In the genomic region with DNA sequence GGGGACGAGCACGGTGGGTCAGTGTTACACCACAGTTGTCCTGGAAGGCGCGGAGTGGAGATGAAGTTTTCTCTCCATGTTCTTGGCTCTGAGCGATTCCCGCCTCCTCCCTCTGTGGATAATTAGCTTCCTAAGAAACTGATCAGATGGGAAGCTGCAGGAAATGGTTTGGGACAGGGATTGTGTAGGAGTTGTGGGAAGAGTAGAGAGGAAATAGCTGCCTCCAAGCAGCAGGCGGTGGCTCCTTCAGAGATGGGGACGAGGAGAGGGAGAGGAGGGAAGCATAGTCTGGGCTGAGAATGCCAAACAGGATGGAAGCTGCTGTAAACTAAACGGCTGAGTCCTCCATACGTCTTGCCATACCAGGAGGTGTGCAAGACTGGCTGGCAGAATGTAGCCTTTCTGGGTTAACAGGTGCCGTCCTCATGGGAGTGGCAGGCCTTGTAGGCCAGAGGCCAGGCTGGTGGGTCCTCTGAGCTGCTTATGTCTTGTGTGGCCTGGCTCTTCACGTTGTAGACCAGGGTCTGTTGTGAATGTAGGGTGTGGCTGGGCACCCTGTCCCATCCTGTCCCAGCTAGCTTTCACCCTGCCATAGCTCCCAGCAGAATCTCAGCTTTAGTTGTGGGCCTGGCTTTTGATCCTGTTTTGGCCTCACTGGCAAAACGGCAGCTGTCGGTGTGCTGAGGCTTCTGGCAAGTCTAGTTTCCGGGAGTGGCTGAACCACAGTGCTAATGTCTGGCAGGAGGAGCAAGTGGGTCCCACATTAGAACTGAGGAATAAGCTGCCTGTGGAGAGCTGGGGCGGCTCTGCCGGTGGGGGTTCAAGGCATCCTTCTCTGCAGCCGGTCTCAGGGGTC, we compare ENCODE assay signal across 9 mouse cellular contexts. TPM values are rescaled to one million over a fixed set of nuclear protein-coding genes. Genes with fewer than 3 reads are reported as not detected.
A peak's percentile ranks its signal among the peaks of the same experiment; 100 is the strongest.
DNase-seq lines count a peak whose midpoint lies in the region; ATAC-seq lines count a peak whose summit lies in the region.
"Had no signal": no experiment of that assay in that cellular context is flagged by ENCODE, and none has a peak within 500 bp of the region (broad histone marks: within the 10 kb centered on the region; RNA-seq: fewer than 3 reads in every experiment).

No protein-coding gene starts in this region.

- H3K36me3 ChIP-seq in lung, embryonic 15.5 days, result no peaks in the 10 kb centered on the region

- no peak overlapping the region for H3K4me2 ChIP-seq in lung, embryonic 15.5 days

- peaks cover 62% of the 10 kb centered on the region for H3K4me1 ChIP-seq in lung, embryonic 15.5 days

- ATAC-seq in lung, embryonic 15.5 days (ENCODE audit: borderline replicate concordance, extremely low read depth, low FRiP score, low TSS enrichment), result peak; percentile 35; the same call in 1 of the 2 replicates

- H3K27me3 ChIP-seq in lung, embryonic 15.5 days, result no peaks in the 10 kb centered on the region

- DNase-seq in cerebellum, adult 9-10 months, result peak; percentile 59
- no peak for DNase-seq in cerebellum, adult 8-10 months
- no peak for DNase-seq in lung, postnatal 14 days
- DNase-seq in layer of hippocampus, adult 9-11 months, result peak; percentile 82
- DNase-seq in right cerebral cortex, postnatal 10 days (ENCODE audit: low spot score in 2 of 2), result peak; percentile 71 to 81
- no peak for DNase-seq in adrenal gland, postnatal 36 days
- DNase-seq in thymus, postnatal 25 days, result no peak

- H3K4me3 ChIP-seq in lung, embryonic 15.5 days, result no peak overlapping the region

- no peak overlapping the region; the same call in 1 of the 2 replicates for H3K9ac ChIP-seq in lung, embryonic 15.5 days

- H3K9me3 ChIP-seq in lung, embryonic 15.5 days, result no peaks in the 10 kb centered on the region

- 64% methylated on average over 18 of the region's 18 CpGs for WGBS in lung, embryonic 15.5 days

- H3K27ac ChIP-seq in lung, embryonic 15.5 days, result peak overlapping the region; percentile 80
- H3K27ac ChIP-seq: kidney, postnatal 0 days had no signal

RNA-seq across cellular contexts. Expression of gene Slc9a1, which starts 21.9 kb away (rescaled TPM):
- polyA plus RNA-seq in lung, embryonic 15.5 days (2015; fragmentation: Nextera tagmentation; extraction: Ambion mirVana), result 7.6 and 8.3 TPM in 2 replicates
- total RNA-seq in adrenal gland, postnatal 36 days (2021), result 10 to 100 TPM; 48.6 to 54.2 TPM

RNA-seq across cellular contexts. Expression of gene Wdtc1, which starts 38.1 kb away (rescaled TPM):
- polyA plus RNA-seq in lung, embryonic 15.5 days (2015; fragmentation: Nextera tagmentation; extraction: Ambion mirVana), result 10.8 and 11.2 TPM in 2 replicates
- total RNA-seq in adrenal gland, postnatal 36 days (2021), result 10 to 100 TPM; 44.6 to 63.8 TPM

Comparison
In these comparisons a context has a peak if more than half of its experiments do, and no peak if none do; other contexts are left out.
1. DNase-seq: peak in cerebellum, adult 9-10 months (single experiment), layer of hippocampus, adult 9-11 months (single experiment) and right cerebral cortex, postnatal 10 days (2 of 2); none in cerebellum, adult 8-10 months (single experiment), lung, postnatal 14 days (single experiment), adrenal gland, postnatal 36 days (0 of 2) and thymus, postnatal 25 days (single experiment).